Mouse (Mus musculus) bone marrow, adult 2 months (tissue): ENCODE results near the gene Srsf10.

Source experiments
- CTCF ChIP-seq: fragments of 200-500 bp; IDR thresholded peaks from 2 replicates; pipeline ENCODE4 v1.5.1; 2011; ENCODE audit warnings: low read length, control low read depth; ENCODE audit not compliant: control insufficient read depth, insufficient read depth
- POLR2A ChIP-seq: fragments of 200-500 bp; IDR thresholded peaks from 2 replicates; pipeline ENCODE4 v1.6.1; 2011; ENCODE audit warnings: low read depth, mild to moderate bottlenecking, control low read depth, low read length, borderline replicate concordance; ENCODE audit not compliant: control insufficient read depth

DNA sequence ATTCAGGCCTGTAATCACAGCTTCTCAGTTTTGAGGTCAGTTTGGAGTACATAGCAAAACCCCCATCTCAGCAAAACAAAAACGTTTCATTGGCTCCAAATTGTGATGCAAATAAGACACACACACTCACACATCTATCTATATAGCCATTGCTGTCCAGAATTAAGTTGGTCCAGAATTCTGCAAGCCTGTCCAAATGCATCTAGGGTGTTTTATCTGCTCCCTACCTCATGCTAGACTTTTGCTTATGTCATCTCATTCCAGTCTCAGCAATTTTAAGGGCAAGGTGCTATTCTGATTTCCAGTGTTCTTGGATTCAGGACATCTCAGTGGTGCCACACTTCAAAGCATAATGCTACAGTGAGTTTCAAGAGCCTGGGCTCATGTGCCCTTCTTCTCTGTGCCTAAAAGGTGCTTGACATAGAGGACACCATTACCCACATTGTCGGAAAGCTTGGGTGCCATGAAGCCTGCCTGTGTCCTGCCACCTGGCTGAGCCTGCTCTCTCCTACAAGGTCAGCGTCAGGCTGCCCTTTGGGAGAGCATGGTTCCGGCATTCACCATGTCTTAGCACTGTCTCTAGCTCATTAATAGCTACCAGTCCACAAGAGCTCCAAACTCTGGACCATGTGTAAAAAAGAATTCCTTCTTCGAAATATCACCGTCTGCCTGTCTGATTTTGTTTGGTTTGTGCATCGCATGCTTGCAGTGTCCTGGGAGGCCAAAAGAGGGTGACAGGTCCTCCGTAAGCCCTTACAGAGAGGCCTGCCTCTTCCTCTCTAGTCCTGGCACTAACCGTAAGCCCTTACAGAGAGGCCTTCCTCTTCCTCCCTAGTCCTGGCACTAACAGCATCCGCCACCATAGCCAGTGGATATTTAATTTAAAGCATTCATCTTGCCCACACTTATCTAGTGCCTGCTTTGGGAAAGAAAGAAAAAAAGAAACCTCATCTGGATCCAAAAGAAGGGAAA lies 19.3 kb downstream of the Srsf10 start:
- TF ChIP-seq CTCF (no peak), POLR2A (no peak)
